Mouse (Mus musculus): ENCODE results near the gene Tubb1. TPM values are rescaled to one million over a fixed set of nuclear protein-coding genes. Genes with fewer than 3 reads are reported as not detected.

Gene Tubb1
- polyA plus RNA-seq, 1 experiment, result not detected

- Histone ChIP-seq H3K4me3 (ENCODE audit: insufficient read depth, low read depth, low read length) (peak within 1 kb of the TSS; percentile 88), H3K27ac (replicated peaks; ENCODE audit: low read depth, low read length) (peak within 1 kb of the TSS; percentile 98), H3K4me1 (ENCODE audit: control insufficient read depth, insufficient read depth, insufficient read length, low read length) (peaks cover under 1% of the 10 kb centered on the region; the same call in 1 of the 2 replicates)
Measured at GRCm38 (mm10) chr2:174463789-174464523, 13.5 kb downstream of the Tubb1 start, which contains the start of gene Atp5e. TSS of gene Atp5e (minus strand) at chr2:174464105.

- H3K27ac ChIP-seq (replicated peaks; ENCODE audit: low read depth, low read length), result no peak overlapping the region
- H3K4me3 ChIP-seq (ENCODE audit: insufficient read depth, low read depth, low read length), result no peak overlapping the region
- H3K4me1 ChIP-seq (ENCODE audit: control insufficient read depth, insufficient read depth, insufficient read length, low read length), result peaks cover 7% of the 10 kb centered on the region
Measured at GRCm38 (mm10) chr2:174470333-174470732, 19.8 kb downstream of the Tubb1 start.

DNA sequence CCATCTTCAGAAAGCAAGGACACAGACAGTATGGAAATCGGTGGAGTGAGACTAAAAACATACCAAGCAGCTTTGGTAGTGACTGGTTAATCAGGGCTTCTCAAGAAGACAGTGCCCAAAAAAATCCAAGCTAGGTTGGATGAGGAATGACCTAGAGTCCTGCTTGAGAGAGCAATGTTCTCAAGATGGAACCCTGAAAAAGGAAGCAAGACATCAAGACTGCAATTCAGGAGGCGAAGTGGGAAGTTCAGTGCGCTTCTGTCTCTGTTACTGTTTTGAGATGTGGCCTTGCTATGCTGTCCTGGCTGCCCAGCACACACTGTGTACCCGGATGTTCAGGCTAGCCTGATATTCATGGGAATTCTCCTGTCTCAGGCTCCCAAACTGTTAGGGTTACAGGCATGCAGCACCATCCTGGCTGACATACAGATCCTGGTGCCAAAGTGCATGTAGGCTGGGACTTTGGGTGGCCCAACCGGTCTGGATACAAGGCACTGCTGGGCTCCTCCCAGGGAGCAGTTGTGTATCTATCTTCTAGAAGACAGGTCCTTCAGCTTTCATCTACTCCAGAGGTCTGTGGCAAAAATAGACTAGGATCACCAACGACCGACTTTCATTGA is 20.4 kb downstream of the Tubb1 start:
- Histone ChIP-seq H3K4me1 (ENCODE audit: control insufficient read depth, insufficient read depth, insufficient read length, low read length) (peaks cover 7% of the 10 kb centered on the region), H3K4me3 (ENCODE audit: insufficient read depth, low read depth, low read length) (peak overlapping the region; percentile 48), H3K27ac (replicated peaks; ENCODE audit: low read depth, low read length) (peak overlapping the region; percentile 79)

- Histone ChIP-seq H3K4me3 (ENCODE audit: insufficient read depth, low read depth, low read length) (peak overlapping the region; percentile 82), H3K27ac (replicated peaks; ENCODE audit: low read depth, low read length) (peak overlapping the region; percentile 93), H3K4me1 (ENCODE audit: control insufficient read depth, insufficient read depth, insufficient read length, low read length) (peaks cover 7% of the 10 kb centered on the region)
Measured at GRCm38 (mm10) chr2:174472407-174472806, 21.9 kb downstream of the Tubb1 start.

DNA sequence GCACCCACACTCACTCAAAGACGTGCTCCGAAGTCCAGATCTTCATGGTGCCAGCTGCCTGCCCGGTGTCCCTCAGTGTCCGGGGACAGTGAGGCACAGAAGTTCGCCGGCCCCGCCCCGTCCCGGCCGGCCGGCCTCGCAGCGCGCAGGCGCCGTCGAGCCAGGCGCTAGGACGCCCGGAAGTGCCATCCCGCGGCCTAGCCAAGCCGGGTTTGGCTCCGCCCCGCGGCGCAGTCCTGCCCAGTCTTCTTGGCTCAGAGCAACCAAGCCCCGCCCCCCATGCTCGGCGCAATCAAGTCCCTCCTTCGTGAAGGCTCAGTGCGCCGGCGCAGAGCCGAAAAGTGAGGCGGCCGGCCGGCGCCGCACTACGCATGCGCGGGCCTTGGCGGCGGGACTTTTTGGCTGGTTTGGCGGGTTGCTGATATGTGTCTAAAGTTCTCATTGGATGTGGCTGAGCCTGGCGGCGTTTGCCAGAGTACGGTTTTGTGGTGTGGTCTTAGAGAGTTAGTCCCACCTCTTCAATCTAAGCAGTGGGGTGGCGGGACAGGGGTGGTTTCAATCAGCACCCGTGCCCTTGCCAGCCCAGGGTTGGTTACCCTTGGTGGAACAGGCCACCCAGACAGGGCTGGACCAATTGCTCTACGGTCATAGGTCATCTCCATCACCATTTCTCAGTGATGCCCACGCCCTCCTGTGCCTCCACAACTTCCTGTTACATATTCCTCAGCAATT is 22.5 kb downstream of the Tubb1 start, which contains the start of gene Prelid3b:
Gene Prelid3b (minus strand): TSS at position 264 of the 732 bp plus-strand sequence.
- peaks cover 7% of the 10 kb centered on the region for H3K4me1 ChIP-seq (ENCODE audit: control insufficient read depth, insufficient read depth, insufficient read length, low read length)
- H3K4me3 ChIP-seq (ENCODE audit: insufficient read depth, low read depth, low read length), result peak within 1 kb of the TSS; percentile 82
- H3K27ac ChIP-seq (replicated peaks; ENCODE audit: low read depth, low read length), result peak within 1 kb of the TSS; percentile 93

- no peak overlapping the region for H3K27ac ChIP-seq (replicated peaks; ENCODE audit: low read depth, low read length)
- peak overlapping the region; percentile 51 for H3K4me3 ChIP-seq (ENCODE audit: insufficient read depth, low read depth, low read length)
- peaks cover 7% of the 10 kb centered on the region for H3K4me1 ChIP-seq (ENCODE audit: control insufficient read depth, insufficient read depth, insufficient read length, low read length)
Measured at GRCm38 (mm10) chr2:174473550-174473927, 23.0 kb downstream of the Tubb1 start.

- Histone ChIP-seq H3K4me3 (ENCODE audit: insufficient read depth, low read depth, low read length) (no peak overlapping the region), H3K4me1 (ENCODE audit: control insufficient read depth, insufficient read depth, insufficient read length, low read length) (no peaks in the 10 kb centered on the region), H3K27ac (replicated peaks; ENCODE audit: low read depth, low read length) (no peak overlapping the region)
Measured at GRCm38 (mm10) chr2:174477543-174478319, 27.2 kb downstream of the Tubb1 start.

DNA sequence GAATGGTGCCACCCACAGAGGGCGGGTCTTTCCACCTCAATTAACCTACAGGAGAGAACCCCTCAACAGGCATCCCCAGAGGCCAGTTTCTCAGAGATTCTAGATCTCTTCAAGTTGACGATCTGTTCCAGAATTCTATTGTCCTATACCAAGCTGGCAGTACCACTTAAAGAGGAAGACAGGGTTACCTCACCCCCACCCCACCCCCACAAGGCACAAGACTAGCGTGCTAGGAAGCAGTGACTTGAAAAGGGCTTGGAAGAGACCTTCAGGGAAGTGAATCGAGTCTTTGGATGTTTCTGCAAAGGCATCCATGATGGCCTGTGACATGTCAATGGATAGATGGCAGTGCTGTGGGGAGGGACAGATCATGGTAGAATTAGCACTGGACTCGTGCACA is 28.3 kb downstream of the Tubb1 start:
- no peak overlapping the region for H3K4me3 ChIP-seq (ENCODE audit: insufficient read depth, low read depth, low read length)

GRCm38 (mm10) chr2:174487005-174487404 is 36.5 kb downstream of the Tubb1 start:
- H3K27ac ChIP-seq (replicated peaks; ENCODE audit: low read depth, low read length), result no peak overlapping the region
- no peak overlapping the region for H3K4me3 ChIP-seq (ENCODE audit: insufficient read depth, low read depth, low read length)
- no peaks in the 10 kb centered on the region for H3K4me1 ChIP-seq (ENCODE audit: control insufficient read depth, insufficient read depth, insufficient read length, low read length)

More for the DNA sequence above, 28.3 kb downstream of the Tubb1 start:
- H3K4me1 ChIP-seq (ENCODE audit: control insufficient read depth, insufficient read depth, insufficient read length, low read length), result no peaks in the 10 kb centered on the region
- no peak overlapping the region for H3K27ac ChIP-seq (replicated peaks; ENCODE audit: low read depth, low read length)

DNA sequence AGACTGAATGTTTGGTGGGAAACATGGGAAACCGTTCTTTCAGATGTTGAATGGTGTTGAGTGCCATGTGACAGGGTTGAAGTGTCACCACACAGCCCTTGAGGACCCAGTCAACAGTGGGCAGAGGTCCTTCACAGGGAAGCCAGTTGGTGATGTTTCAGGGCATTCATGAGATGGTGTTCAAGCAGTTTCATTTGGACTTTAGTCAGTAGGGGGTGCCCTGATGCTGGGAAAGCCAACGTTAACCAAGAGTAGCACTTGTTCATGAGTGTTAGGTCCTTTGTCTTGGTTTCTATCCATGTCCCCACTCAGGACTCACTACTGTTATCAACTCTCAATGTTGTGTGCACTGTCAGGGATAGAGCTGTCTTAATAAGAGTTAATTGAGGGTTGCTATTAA is 42.4 kb downstream of the Tubb1 start:
- Histone ChIP-seq H3K4me3 (ENCODE audit: insufficient read depth, low read depth, low read length) (no peak overlapping the region), H3K4me1 (ENCODE audit: control insufficient read depth, insufficient read depth, insufficient read length, low read length) (no peaks in the 10 kb centered on the region), H3K27ac (replicated peaks; ENCODE audit: low read depth, low read length) (no peak overlapping the region)

DNA sequence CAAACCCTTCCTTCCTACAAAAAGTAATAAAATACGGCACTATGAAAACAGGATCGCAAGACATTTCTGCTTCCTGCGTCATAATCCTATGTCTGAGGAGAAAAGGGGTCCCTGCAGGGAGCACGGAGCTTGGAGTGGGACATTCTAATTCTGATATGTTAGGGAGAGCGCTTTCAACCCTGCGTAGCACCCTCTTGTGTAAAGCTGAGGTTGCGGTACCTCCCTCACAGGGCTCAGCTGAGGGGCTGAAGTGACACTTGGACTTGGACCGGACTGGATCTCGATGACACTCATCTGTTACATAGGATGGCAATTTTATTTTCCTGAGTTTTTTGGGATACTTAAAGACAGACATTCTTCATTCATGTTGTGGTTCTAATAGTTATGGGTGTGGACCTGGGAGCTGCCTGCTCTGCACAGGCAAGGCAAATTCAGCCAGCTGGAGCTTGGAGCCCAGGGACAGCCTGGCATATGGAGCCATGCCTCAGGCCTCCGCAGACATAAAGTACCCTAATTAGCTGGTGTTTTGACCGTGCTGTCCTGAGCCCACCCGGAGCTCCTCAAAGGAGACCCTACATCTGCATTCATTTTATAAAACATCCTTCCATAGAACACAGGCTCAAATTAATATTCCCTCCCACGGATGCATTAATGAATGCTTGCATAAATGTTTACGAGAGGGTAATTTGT is 50.5 kb downstream of the Tubb1 start:
- Histone ChIP-seq H3K4me1 (ENCODE audit: control insufficient read depth, insufficient read depth, insufficient read length, low read length) (no peaks in the 10 kb centered on the region), H3K27ac (replicated peaks; ENCODE audit: low read depth, low read length) (no peak overlapping the region), H3K4me3 (ENCODE audit: insufficient read depth, low read depth, low read length) (no peak overlapping the region)

DNA sequence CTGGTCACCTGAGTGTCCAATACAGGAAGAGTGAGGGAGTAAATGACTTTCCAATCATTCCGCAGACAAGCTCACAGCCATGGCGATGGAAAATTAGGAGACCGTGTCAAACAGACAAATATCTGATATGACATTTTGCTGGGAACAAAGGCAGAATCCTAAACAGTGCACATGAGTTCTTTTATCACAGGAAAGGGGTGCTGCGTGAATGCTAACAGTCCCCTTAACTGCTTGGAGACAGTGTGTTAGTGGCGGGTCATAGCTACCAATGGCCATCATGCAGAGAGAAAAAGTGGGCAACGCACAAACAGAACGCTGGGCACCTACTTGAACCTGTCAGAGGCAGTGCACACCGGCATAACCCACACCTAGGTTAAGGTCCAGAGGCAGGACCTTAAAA is 51.0 kb downstream of the Tubb1 start:
- no peak overlapping the region for H3K27ac ChIP-seq (replicated peaks; ENCODE audit: low read depth, low read length)
- H3K4me1 ChIP-seq (ENCODE audit: control insufficient read depth, insufficient read depth, insufficient read length, low read length), result no peaks in the 10 kb centered on the region
- H3K4me3 ChIP-seq (ENCODE audit: insufficient read depth, low read depth, low read length), result no peak overlapping the region

DNA sequence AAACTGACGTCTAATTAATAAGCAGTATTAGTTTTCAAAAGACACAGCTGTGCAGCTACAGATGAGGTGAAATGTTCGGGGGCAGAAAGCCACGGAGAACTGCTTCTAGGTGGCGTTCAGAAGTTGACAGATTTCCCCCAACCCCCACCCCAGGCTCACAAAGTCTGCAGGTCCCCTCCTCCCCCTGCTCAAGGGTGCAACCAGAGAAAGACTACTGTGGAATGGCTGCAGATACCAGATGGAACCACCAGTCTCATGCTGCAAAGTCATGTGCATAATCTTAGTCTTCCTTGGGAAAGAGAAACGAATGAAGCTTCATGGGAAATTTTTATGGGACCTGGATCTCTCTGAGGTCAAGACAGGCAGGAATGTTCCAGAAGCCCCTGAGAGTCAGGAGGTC is 51.8 kb downstream of the Tubb1 start:
- Histone ChIP-seq H3K4me1 (ENCODE audit: control insufficient read depth, insufficient read depth, insufficient read length, low read length) (no peaks in the 10 kb centered on the region), H3K27ac (replicated peaks; ENCODE audit: low read depth, low read length) (no peak overlapping the region), H3K4me3 (ENCODE audit: insufficient read depth, low read depth, low read length) (no peak overlapping the region)

DNA sequence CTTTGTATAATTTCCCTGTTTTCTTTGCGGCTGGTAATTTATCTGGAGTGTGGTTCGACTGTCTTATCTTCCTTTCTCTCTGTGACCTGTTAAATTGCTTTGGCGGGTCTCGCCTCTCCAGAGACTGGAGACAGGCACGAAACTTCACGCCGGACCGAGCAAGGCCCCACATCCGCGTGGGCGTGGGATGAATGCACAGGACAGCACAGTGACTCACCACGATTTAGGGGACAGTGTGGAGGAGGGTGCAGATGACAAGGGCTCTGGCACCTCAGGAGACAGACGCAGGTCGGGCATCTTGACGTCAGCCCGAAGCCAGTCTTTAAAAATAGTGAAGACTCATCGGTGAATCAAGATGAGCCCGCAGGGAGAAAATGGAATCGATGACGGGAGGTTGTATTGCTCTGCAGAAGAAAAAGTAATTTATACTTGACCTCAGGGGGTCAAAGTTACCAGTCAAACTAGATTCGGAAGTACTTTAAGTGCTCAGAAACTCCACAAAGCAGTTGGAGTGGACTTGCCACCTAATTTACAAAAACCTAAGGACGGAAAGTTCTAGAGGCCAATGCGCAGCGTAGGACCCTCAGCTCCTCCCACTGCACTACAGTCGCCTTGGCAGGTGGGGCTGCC is 52.5 kb downstream of the Tubb1 start:
- Histone ChIP-seq H3K4me1 (ENCODE audit: control insufficient read depth, insufficient read depth, insufficient read length, low read length) (no peaks in the 10 kb centered on the region), H3K27ac (replicated peaks; ENCODE audit: low read depth, low read length) (no peak overlapping the region)

More for the DNA sequence above, 52.5 kb downstream of the Tubb1 start:
- H3K4me3 ChIP-seq (ENCODE audit: insufficient read depth, low read depth, low read length), result no peak overlapping the region

Data from brown adipose tissue, adult 24 weeks (tissue).